Mouse (Mus musculus) cerebellum, adult 11 months (tissue): Measurements from ENCODE around the gene Tek.

ENCODE experiments used
- DNase-seq: peaks from one replicate; pipeline ENCODE4 v3.0.0; 2022

The Tek gene

DNA sequence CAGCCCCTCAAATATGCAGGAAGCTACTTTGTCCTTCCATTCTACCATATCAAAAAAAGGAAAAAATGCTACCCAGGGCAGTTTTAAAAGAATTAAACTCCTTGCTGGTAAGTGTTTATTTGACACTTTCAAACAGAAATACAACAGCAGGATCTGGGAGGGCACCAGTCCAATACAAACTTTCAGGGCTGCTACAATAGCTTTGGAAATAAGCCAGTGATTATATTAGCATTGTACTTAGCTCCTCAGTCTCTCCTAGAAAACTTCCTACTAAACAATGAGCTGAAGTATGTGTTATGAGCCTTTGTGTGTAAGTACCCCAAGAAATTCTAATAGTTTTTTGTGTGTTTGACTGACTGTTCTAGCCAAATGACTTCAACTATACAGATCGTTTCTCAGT is 87.8 kb downstream of the Tek start:
- no peak for DNase-seq

GRCm38 (mm10) chr4:94827429-94827828 is 88.3 kb downstream of the Tek start:
- DNase-seq = no peak

DNA sequence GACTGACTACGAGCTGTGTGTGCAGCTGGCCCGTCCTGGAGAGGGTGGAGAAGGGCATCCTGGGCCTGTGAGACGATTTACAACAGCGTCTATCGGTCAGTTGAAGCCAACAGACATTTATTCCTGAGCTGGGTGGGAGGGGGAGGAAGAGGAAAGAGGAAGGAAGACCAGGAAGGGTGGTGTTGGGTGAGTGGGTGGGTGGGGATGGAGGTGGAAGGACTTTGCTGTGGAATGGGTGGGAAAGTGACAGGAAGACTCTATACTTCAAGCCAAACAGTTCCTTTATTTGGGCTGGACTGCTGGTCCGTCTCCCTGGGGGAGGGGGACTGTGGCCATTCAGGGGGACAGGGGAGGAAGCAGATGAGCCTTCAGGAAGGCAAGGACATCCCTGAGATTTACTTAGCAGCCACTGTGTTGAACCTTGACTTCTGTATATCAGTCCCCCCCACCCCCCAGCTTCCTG is 90.9 kb downstream of the Tek start:
- DNase-seq = no peak

DNA sequence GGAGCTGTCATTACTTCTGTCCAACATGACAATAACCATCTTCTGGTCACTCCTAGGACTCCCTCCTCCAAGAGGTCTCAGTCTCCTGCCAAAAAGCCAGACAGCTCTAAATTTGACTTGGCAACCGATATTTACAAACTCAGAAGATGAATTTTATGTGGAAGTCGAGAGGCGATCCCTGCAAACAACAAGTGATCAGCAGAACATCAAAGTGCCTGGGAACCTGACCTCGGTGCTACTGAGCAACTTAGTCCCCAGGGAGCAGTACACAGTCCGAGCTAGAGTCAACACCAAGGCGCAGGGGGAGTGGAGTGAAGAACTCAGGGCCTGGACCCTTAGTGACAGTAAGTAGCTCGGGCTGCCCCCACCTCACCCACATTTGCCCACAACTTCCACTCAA is 98.0 kb downstream of the Tek start:
- no peak for DNase-seq

GRCm38 (mm10) chr4:94853301-94853700 is 114.2 kb downstream of the Tek start:
- DNase-seq = no peak

DNA sequence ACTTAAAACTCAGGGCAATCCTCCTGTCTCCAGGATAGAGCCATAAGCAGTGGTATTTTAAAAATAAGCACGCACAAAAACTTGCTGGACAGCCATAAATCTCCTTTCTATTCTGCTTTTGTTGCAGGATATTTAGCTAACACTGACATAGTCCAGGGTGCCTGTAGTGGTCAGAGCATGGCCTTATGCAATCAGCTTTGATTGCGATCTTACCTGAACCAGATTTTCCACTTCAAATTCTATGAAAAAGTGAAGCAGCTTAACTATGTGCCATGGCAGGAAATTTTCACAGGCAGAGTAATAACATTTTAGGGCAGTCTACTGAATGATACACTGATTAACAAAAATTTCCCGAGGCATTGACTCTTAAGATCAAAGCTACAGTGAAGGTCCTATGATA is 115.2 kb downstream of the Tek start:
- DNase-seq = no peak

DNA sequence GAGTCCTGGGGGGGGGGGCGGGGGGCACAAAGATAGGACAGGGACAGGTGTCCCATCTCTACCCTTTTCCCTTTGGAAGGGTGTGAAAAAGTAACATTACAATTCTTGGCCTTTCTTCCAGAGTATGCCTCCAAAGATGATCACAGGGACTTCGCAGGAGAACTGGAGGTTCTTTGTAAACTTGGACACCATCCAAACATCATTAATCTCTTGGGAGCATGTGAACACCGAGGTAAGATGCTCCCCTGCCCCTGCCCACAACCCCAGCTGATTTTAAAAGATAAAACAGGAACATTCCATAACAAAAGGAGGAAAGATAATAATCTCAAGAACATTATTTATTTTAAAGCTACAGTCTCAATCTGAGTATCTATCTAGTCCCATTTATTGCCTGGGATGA is 116.1 kb downstream of the Tek start:
- no peak for DNase-seq

DNA sequence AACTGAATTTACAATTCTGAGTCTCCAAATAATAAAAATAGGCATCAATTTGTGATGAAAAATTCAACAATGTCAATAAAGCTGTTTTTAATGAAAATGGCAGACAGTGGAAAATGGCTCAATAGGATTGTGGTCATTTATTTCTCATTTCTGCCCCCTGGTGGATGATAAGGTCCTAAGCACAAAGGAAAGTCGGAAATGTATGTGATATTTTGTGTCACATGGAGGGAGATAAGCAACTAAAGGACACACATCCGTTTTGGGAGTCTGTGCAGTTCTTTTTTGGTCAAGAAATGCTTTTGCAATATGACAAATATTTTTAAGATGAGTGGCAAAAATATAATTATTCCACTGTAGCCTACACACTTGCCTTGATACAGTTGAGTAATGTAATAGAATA is 161.7 kb downstream of the Tek start:
- no peak for DNase-seq

GRCm38 (mm10) chr4:94901780-94902179 is 162.7 kb downstream of the Tek start:
- DNase-seq = no peak
